Mouse (Mus musculus) forelimb bud, embryonic 11.5 days (tissue): ENCODE data around the gene Gspt2.
"Not testable (repeated sequence)": the region's sequence is repeated elsewhere in the genome, so short reads cannot be mapped to it uniquely, and the experiment has no call there.

Source experiments
- DNase-seq: peaks from one replicate; pipeline ENCODE4 v3.0.0-alpha.2; 2012; ENCODE audit warnings: low read depth, low spot score

The Gspt2 gene

GRCm38 (mm10) chrX:94635961-94636563 is at the start of gene Gspt2:
TSS of gene Gspt2 (plus strand) at chrX:94636069.
- DNase-seq: peak; percentile 56

DNA sequence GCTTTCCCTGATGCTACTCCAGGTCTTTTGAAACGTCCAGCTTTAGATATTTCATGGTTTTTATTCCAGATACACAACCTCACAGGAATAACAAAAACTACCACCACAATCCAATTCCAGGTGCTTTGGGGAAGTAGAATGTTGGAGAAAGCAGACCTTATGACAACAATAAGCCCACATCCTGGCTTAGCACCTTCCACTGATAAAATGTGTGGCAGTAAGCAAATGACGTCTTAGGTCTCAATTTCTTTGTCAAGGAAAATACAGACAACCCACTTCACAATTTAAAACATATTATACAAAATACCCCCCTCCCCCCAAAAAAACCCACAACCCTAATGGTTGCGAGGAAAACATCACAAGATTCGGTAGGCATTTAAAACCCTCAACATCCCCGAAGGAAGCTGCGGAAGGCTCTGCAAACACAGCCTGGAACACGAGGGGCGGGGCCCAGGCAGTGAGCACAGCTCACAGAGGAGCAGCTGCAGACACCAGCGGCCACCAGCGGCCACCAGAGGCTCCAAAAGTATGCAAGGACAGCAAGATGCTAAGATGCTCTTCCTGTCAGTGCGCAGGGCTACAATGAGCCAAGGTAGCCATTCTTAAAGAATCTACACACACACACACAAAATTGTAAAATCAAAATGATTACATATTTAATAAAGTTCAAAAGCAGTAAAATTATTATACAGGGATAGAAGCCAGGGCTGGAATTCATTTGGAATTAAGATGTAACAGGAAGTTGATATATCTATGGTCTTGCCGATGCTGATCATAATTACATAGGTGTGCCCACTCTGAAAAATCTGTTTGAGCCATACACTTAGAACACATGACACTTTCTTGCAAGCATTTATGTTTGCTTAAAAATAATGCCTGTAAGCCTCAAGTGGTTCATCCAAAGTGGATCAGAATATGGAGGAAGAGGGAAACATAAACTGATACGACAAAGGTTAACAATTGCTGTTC is 10.8 kb upstream of the Gspt2 start:
- peak; percentile 25 for DNase-seq

DNA sequence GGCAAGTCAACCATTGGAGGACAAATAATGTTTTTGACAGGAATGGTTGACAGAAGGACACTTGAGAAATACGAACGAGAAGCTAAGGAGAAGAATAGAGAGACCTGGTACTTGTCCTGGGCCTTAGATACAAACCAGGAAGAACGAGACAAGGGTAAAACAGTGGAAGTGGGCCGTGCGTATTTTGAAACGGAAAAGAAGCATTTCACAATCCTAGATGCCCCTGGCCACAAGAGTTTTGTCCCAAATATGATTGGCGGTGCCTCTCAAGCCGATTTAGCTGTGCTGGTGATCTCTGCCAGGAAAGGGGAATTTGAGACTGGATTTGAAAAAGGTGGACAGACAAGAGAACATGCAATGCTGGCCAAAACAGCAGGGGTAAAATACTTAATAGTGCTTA is 1.0 kb downstream of the Gspt2 start:
- DNase-seq: no peak

DNA sequence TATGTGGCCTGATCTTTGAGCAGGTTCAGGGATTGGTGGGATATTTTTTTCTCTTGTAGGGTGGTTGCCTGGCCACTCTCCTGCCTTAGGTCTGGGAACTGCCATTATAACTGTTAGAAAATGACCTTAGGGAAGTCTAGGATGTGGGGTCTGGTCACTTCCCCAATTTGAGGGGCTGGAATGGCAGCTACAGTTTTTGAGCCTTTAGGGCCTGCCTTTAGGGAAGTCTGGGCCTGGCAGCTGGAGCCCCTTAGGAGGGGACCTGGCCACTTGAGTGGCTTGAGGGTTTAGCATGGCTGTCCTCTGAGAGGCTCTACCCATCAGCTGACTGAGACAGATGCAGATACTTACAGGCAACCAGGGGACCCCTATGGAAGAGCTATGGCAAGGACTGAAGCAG is 12.7 kb downstream of the Gspt2 start:
- no peak for DNase-seq

GRCm38 (mm10) chrX:94657734-94658133 is 21.9 kb downstream of the Gspt2 start:
- no peak for DNase-seq

GRCm38 (mm10) chrX:94670814-94671213 is 34.9 kb downstream of the Gspt2 start:
- DNase-seq: no peak

DNA sequence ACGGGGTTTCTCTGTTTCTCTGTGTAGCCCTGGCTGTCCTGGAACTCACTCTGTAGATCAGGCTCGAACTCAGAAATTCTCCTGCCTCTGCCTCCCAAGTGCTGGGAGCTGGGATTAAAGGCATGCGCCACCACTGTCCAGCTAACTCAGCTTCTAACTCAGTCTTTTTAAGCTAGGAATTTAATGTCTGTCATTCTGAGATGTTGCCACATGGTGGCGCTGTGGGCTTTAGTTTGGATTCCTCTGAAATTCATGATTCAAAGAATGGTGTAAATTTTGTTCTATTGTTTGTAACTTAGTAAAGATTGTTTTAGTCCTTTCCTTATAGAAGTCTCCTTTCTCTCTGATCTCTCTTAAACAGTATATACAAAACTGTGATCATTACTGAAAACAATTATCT is 39.1 kb downstream of the Gspt2 start:
- DNase-seq: peak; percentile 46

- not testable (repeated sequence) for DNase-seq
Measured at GRCm38 (mm10) chrX:94681581-94681980, 45.7 kb downstream of the Gspt2 start.

GRCm38 (mm10) chrX:94689593-94689992 is 53.7 kb downstream of the Gspt2 start:
- DNase-seq: not testable (repeated sequence)
